Mouse (Mus musculus): ENCODE data around the gene Tdrd5. TPM values are rescaled to one million over a fixed set of nuclear protein-coding genes. Genes with fewer than 3 reads are reported as not detected.
"Not testable (repeated sequence)": the region's sequence is repeated elsewhere in the genome, so short reads cannot be mapped to it uniquely, and the experiment has no call there.

Gene Tdrd5
- total and polyA plus RNA-seq, 2 experiments from 2014 or later: not detected

DNA sequence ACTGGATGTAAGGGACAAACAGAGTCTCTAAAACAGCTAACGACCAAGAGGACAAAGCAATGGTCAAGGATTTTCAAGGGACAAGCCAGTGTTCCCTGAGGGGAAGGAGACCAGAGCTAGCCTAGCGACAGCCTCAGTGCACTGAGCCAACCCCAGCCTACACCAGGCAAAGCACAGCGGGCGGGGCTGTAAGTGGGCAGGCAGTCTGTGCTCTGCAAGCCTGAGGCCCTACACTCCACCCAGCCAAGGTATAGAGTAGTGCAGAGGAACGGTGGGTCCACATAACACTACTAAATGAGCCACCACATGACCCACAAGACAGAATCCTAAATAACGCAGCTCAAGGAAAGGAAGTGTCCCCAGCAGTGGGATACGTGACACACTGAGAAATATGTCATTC lies 29.8 kb downstream of the Tdrd5 start:
- H3K9ac ChIP-seq (replicated peaks; ENCODE audit: low read depth, low read length): no peak overlapping the region
- ATAC-seq (ENCODE audit: insufficient read depth, low read depth) (no peak), DNase-seq (ENCODE audit: low spot score) (no peak)
- H3K27me3 ChIP-seq (ENCODE audit: control insufficient read depth, insufficient read depth, low read length): no peaks in the 10 kb centered on the region
- H3K36me3 ChIP-seq (replicated peaks; ENCODE audit: control insufficient read depth, insufficient read depth, low read length): no peaks in the 10 kb centered on the region
- H3K4me1 ChIP-seq (ENCODE audit: control insufficient read depth, insufficient read depth): no peaks in the 10 kb centered on the region
- H3K4me2 ChIP-seq (ENCODE audit: low read depth, low read length): no peak overlapping the region
- no peak overlapping the region for H3K27ac ChIP-seq (ENCODE audit: low read depth)
- TF ChIP-seq EP300 (IDR thresholded peaks at IDR 0.05; ENCODE audit: low read depth) (no peak), CTCF (IDR thresholded peaks at IDR 0.05; ENCODE audit: low read depth) (no peak)
- H3K4me3 ChIP-seq (ENCODE audit: low read depth, low read length): no peak overlapping the region
- H3K9me3 ChIP-seq (replicated peaks; ENCODE audit: control insufficient read depth, low read length): no peaks in the 10 kb centered on the region
- WGBS: 71% methylated on average over 7 of the region's 7 CpGs

DNA sequence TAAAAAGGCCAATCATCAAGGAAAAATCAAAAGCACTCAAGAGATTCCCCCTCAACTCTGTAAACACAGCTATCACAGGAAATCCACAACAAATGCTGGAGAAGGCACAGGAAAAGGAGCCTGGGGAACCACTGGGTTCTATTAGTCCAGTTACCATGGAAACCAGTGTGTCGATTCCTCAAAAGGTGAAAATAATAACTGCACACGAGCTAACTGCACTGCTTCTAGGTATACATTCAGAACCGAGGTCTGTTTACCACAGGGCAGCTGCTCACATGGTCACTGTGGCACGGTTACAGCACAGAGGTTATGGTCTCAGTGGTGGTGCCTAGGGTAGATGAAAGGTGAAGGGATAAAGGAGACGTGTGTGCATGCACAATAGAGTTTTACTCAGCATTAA lies 31.8 kb downstream of the Tdrd5 start:
- no peak overlapping the region for H3K4me3 ChIP-seq (ENCODE audit: low read depth, low read length)
- H3K9me3 ChIP-seq (replicated peaks; ENCODE audit: control insufficient read depth, low read length): no peaks in the 10 kb centered on the region
- TF ChIP-seq EP300 (IDR thresholded peaks at IDR 0.05; ENCODE audit: low read depth) (no peak), CTCF (IDR thresholded peaks at IDR 0.05; ENCODE audit: low read depth) (no peak)
- no peak for ATAC-seq (ENCODE audit: insufficient read depth, low read depth)
- no peak overlapping the region for H3K27ac ChIP-seq (ENCODE audit: low read depth)
- WGBS: 52% methylated on average over 5 of the region's 5 CpGs
- H3K36me3 ChIP-seq (replicated peaks; ENCODE audit: control insufficient read depth, insufficient read depth, low read length): no peaks in the 10 kb centered on the region
- no peak overlapping the region for H3K4me2 ChIP-seq (ENCODE audit: low read depth, low read length)
- H3K27me3 ChIP-seq (ENCODE audit: control insufficient read depth, insufficient read depth, low read length): no peaks in the 10 kb centered on the region
- DNase-seq (ENCODE audit: low spot score): no peak
- H3K9ac ChIP-seq (replicated peaks; ENCODE audit: low read depth, low read length): no peak overlapping the region
- H3K4me1 ChIP-seq (ENCODE audit: control insufficient read depth, insufficient read depth): no peaks in the 10 kb centered on the region

DNA sequence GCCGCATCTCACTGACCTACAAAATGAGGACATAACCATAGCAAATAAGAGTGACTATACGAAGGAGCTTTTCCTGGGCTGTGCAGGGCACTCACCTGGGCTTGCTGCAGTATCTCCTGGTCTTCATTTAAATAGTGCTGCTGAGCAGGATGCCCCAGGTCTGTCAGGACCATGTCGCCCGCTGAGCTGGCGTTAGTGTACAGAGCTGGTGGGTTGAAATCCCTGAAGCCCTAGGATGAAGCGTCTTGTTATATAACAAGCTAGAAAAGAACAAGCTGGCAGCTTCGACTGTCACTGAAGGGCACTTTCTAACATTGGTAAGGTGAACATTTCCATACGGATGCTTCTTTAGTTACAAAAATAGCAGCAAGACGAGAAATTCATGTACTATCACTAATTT lies 33.0 kb downstream of the Tdrd5 start:
- Histone ChIP-seq H3K4me1 (ENCODE audit: control insufficient read depth, insufficient read depth) (no peaks in the 10 kb centered on the region), H3K4me2 (ENCODE audit: low read depth, low read length) (no peak overlapping the region), H3K36me3 (replicated peaks; ENCODE audit: control insufficient read depth, insufficient read depth, low read length) (no peaks in the 10 kb centered on the region), H3K27me3 (ENCODE audit: control insufficient read depth, insufficient read depth, low read length) (no peaks in the 10 kb centered on the region), H3K4me3 (ENCODE audit: low read depth, low read length) (no peak overlapping the region), H3K9ac (replicated peaks; ENCODE audit: low read depth, low read length) (no peak overlapping the region), H3K27ac (ENCODE audit: low read depth) (no peak overlapping the region), H3K9me3 (replicated peaks; ENCODE audit: control insufficient read depth, low read length) (no peaks in the 10 kb centered on the region)
- 72% methylated on average over 9 of the region's 9 CpGs for WGBS
- ATAC-seq (ENCODE audit: insufficient read depth, low read depth) (no peak), DNase-seq (ENCODE audit: low spot score) (no peak)
- TF ChIP-seq CTCF (IDR thresholded peaks at IDR 0.05; ENCODE audit: low read depth) (no peak), EP300 (IDR thresholded peaks at IDR 0.05; ENCODE audit: low read depth) (no peak)

DNA sequence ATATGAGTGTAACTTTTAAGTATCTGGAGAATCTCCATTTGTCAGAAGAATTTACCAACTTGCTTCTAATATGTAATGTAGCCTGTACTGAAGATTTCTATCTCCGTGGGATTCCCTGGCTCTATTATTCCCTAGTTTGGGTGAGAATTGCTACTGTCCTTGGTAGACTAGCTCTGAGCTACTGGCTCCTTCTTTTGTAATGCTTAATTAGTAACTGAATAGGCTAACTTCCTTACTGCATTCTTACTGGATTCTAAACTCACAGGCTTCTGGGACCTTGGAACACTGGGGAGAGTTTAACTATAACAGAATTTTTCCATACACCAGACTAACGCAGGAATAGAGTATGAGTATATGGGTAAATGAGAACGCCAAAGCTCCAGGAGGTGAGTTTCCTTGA lies 34.9 kb downstream of the Tdrd5 start:
- DNase-seq (ENCODE audit: low spot score); H3K27me3 ChIP-seq (ENCODE audit: control insufficient read depth, insufficient read depth, low read length); H3K36me3 ChIP-seq (replicated peaks; ENCODE audit: control insufficient read depth, insufficient read depth, low read length); H3K27ac ChIP-seq (ENCODE audit: low read depth); H3K9me3 ChIP-seq (replicated peaks; ENCODE audit: control insufficient read depth, low read length); H3K4me3 ChIP-seq (ENCODE audit: low read depth, low read length); H3K4me1 ChIP-seq (ENCODE audit: control insufficient read depth, insufficient read depth); H3K4me2 ChIP-seq (ENCODE audit: low read depth, low read length); ATAC-seq (ENCODE audit: insufficient read depth, low read depth); H3K9ac ChIP-seq (replicated peaks; ENCODE audit: low read depth, low read length): not testable (repeated sequence)
- 50% methylated on average over 3 of the region's 3 CpGs for WGBS

DNA sequence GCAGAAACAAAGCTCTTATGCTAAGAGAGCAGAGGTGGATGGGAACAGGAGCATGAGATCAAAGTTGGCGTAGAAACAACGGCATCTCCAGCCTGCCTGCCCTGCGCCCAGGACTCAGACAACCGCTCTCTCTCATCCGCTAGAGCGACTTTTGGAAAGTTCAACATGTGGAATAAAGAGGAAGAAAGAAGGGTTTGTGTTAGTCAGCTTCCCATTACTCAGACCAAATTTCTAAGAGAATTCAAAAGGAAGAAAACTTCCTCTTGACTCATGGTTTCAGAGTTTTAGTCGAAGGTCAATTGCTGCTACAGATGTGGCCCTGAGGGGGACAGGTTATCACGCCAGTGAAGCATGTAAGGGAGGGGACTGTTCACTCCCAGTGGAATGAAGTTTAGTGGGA lies 39.5 kb downstream of the Tdrd5 start:
- no peaks in the 10 kb centered on the region for H3K9me3 ChIP-seq (replicated peaks; ENCODE audit: control insufficient read depth, low read length)
- 78% methylated on average over 8 of the region's 8 CpGs for WGBS
- no peak overlapping the region for H3K4me3 ChIP-seq (ENCODE audit: low read depth, low read length)
- H3K4me1 ChIP-seq (ENCODE audit: control insufficient read depth, insufficient read depth): no peaks in the 10 kb centered on the region
- no peak for ATAC-seq (ENCODE audit: insufficient read depth, low read depth)
- no peak overlapping the region for H3K9ac ChIP-seq (replicated peaks; ENCODE audit: low read depth, low read length)
- H3K27ac ChIP-seq (ENCODE audit: low read depth): no peak overlapping the region
- no peaks in the 10 kb centered on the region for H3K27me3 ChIP-seq (ENCODE audit: control insufficient read depth, insufficient read depth, low read length)
- TF ChIP-seq EP300 (IDR thresholded peaks at IDR 0.05; ENCODE audit: low read depth) (no peak), CTCF (IDR thresholded peaks at IDR 0.05; ENCODE audit: low read depth) (no peak)
- no peaks in the 10 kb centered on the region for H3K36me3 ChIP-seq (replicated peaks; ENCODE audit: control insufficient read depth, insufficient read depth, low read length)
- no peak overlapping the region for H3K4me2 ChIP-seq (ENCODE audit: low read depth, low read length)
- no peak for DNase-seq (ENCODE audit: low spot score)

DNA sequence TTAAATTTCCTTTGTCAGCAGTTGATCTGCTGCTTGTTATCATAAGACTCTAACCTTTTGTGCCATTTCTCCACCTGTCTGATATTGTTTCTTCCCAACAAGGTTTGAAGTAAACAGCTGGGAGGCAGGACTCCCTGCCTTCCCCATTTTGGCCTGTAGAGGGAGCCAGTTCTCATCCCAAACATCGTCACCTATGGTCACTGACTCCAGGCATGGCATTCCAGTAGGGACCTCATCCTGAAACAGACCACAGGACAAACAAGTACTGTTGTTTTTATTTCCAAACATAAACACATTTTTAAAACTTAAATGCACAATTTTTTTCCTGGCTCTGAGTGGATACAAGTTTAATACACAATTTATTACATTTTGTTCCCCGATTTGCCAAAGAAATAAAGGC lies 40.1 kb downstream of the Tdrd5 start:
- TF ChIP-seq CTCF (IDR thresholded peaks at IDR 0.05; ENCODE audit: low read depth): peak; percentile 90
- TF ChIP-seq EP300 (IDR thresholded peaks at IDR 0.05; ENCODE audit: low read depth): no peak
- H3K4me3 ChIP-seq (ENCODE audit: low read depth, low read length): no peak overlapping the region
- no peak overlapping the region for H3K27ac ChIP-seq (ENCODE audit: low read depth)
- ATAC-seq (ENCODE audit: insufficient read depth, low read depth): peak; percentile 62; the same call in 1 of the 2 replicates
- H3K4me2 ChIP-seq (ENCODE audit: low read depth, low read length): no peak overlapping the region
- WGBS: 45% methylated on average over 2 of the region's 2 CpGs
- no peaks in the 10 kb centered on the region for H3K27me3 ChIP-seq (ENCODE audit: control insufficient read depth, insufficient read depth, low read length)
- H3K36me3 ChIP-seq (replicated peaks; ENCODE audit: control insufficient read depth, insufficient read depth, low read length): no peaks in the 10 kb centered on the region
- no peaks in the 10 kb centered on the region for H3K9me3 ChIP-seq (replicated peaks; ENCODE audit: control insufficient read depth, low read length)
- no peaks in the 10 kb centered on the region for H3K4me1 ChIP-seq (ENCODE audit: control insufficient read depth, insufficient read depth)
- DNase-seq (ENCODE audit: low spot score): peak; percentile 29
- no peak overlapping the region for H3K9ac ChIP-seq (replicated peaks; ENCODE audit: low read depth, low read length)
